Mouse (Mus musculus) midbrain, embryonic 12.5 days (tissue): ENCODE measurements around the gene Unc5c. TPM values are rescaled to one million over a fixed set of nuclear protein-coding genes. Genes with fewer than 3 reads are reported as not detected.

Source experiments
- ATAC-seq: fragments of 200-750 bp; cut with Nextera tagmentation; 2 replicates; pipeline ENCODE4 v1.8.0; 2017; ENCODE audit warnings: low read depth, moderate TSS enrichment, moderate library complexity; ENCODE audit not compliant: low FRiP score
- H3K27ac ChIP-seq: fragments of 300-500 bp; sonication (generic); replicated peaks from 2 replicates; pipeline ENCODE4 v1.5.1; 2016; ENCODE audit warnings: mild to moderate bottlenecking
- H3K27me3 ChIP-seq: fragments of 300-500 bp; sonication (generic); 2 replicates; pipeline ENCODE4 v1.6.1; 2016; ENCODE audit warnings: mild to moderate bottlenecking
- H3K36me3 ChIP-seq: fragments of 300-500 bp; sonication (generic); 2 replicates; pipeline ENCODE4 v1.6.1; 2016
- H3K4me1 ChIP-seq: fragments of 300-500 bp; sonication (generic); 2 replicates; pipeline ENCODE4 v1.6.1; 2016
- H3K4me2 ChIP-seq: fragments of 300-500 bp; sonication (generic); replicated peaks from 2 replicates; pipeline ENCODE4 v1.6.1; 2016; ENCODE audit warnings: mild to moderate bottlenecking, moderate library complexity
- H3K4me3 ChIP-seq: fragments of 300-500 bp; sonication (generic); 2 replicates; pipeline ENCODE4 v1.5.1; 2016; ENCODE audit warnings: mild to moderate bottlenecking
- H3K9ac ChIP-seq: fragments of 300-500 bp; sonication (generic); replicated peaks from 2 replicates; pipeline ENCODE4 v1.6.1; 2016; ENCODE audit warnings: mild to moderate bottlenecking, moderate library complexity
- H3K9me3 ChIP-seq: fragments of 300-500 bp; sonication (generic); 2 replicates; pipeline ENCODE4 v1.6.1; 2016; ENCODE audit warnings: mild to moderate bottlenecking
- WGBS: fragments of 180-500 bp; shearing (Covaris S2); methylation state at CpG from one replicate; pipeline ENCODE4 v1.1.7; 2016; 5-methylcytosine and 5-hydroxymethylcytosine counted together
- polyA plus RNA-seq: library from polyadenylated mRNA; unstranded; fragments of >200 nt; fragmentation: Nextera tagmentation; extraction: Ambion mirVana; gene quantifications from 2 replicates; pipeline ENCODE4 v1.2.1, GENCODE M21; 2016

The Unc5c gene
- polyA plus RNA-seq, 1 experiment from 2014 or later = 12.8 TPM

GRCm38 (mm10) chr3:141794371-141794770, 329.4 kb downstream of the Unc5c start:
- no peak overlapping the region for H3K9ac ChIP-seq
- no peak overlapping the region for H3K4me2 ChIP-seq
- no peaks in the 10 kb centered on the region for H3K9me3 ChIP-seq
- no peak overlapping the region for H3K27ac ChIP-seq
- H3K4me3 ChIP-seq = no peak overlapping the region
- no peaks in the 10 kb centered on the region for H3K36me3 ChIP-seq
- WGBS = 88% methylated on average over 3 of the region's 3 CpGs
- H3K27me3 ChIP-seq = no peaks in the 10 kb centered on the region
- H3K4me1 ChIP-seq = no peaks in the 10 kb centered on the region; the same call in 1 of the 2 replicates
- no peak for ATAC-seq

GRCm38 (mm10) chr3:141797372-141797771, 332.4 kb downstream of the Unc5c start:
- H3K4me3 ChIP-seq = no peak overlapping the region
- no peaks in the 10 kb centered on the region for H3K27me3 ChIP-seq
- no peaks in the 10 kb centered on the region for H3K36me3 ChIP-seq
- no peaks in the 10 kb centered on the region for H3K9me3 ChIP-seq
- no peak overlapping the region for H3K27ac ChIP-seq
- ATAC-seq = no peak
- no peaks in the 10 kb centered on the region; the same call in 1 of the 2 replicates for H3K4me1 ChIP-seq
- no peak overlapping the region for H3K9ac ChIP-seq
- no peak overlapping the region for H3K4me2 ChIP-seq

- no peak overlapping the region for H3K9ac ChIP-seq
- no peaks in the 10 kb centered on the region for H3K36me3 ChIP-seq
- H3K4me2 ChIP-seq = no peak overlapping the region
- peak; percentile 69; the same call in 1 of the 2 replicates for ATAC-seq
- no peaks in the 10 kb centered on the region for H3K9me3 ChIP-seq
- H3K4me1 ChIP-seq = no peaks in the 10 kb centered on the region; the same call in 1 of the 2 replicates
- no peak overlapping the region for H3K4me3 ChIP-seq
- no peaks in the 10 kb centered on the region for H3K27me3 ChIP-seq
- no peak overlapping the region for H3K27ac ChIP-seq
- WGBS = 48% methylated on average over 1 of the region's 1 CpGs
These were observed 332.8 kb downstream of the Unc5c start for GRCm38 (mm10) chr3:141797789-141798188.

GRCm38 (mm10) chr3:141804133-141804532, 339.1 kb downstream of the Unc5c start:
- H3K27me3 ChIP-seq = no peaks in the 10 kb centered on the region
- WGBS = 85% methylated on average over 5 of the region's 5 CpGs
- no peaks in the 10 kb centered on the region for H3K9me3 ChIP-seq
- H3K27ac ChIP-seq = no peak overlapping the region
- no peak for ATAC-seq
- H3K36me3 ChIP-seq = no peaks in the 10 kb centered on the region
- no peak overlapping the region for H3K9ac ChIP-seq
- no peaks in the 10 kb centered on the region for H3K4me1 ChIP-seq
- no peak overlapping the region for H3K4me2 ChIP-seq
- H3K4me3 ChIP-seq = no peak overlapping the region

DNA sequence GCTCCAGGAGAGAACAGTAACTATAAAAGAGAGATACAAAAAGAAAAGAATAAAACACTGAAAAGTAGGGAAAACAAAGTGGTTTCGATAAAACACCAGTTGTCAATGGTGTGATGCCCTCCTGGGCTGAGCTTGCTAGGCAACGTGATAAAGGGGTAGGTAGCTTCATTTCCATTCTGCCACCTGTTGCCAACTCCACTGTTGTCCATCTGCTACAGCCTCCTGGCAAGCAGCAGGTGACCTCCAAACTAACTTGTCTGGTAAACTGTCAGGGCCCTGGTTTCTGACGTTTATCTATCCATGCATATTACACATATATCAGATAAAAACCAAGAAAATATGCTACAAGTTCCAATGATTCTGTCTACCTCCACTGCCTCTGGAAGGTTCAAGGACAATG, 344.6 kb downstream of the Unc5c start:
- Histone ChIP-seq H3K4me1 (peaks cover 7% of the 10 kb centered on the region), H3K27me3 (no peaks in the 10 kb centered on the region), H3K36me3 (no peaks in the 10 kb centered on the region), H3K9me3 (no peaks in the 10 kb centered on the region), H3K9ac (no peak overlapping the region), H3K4me3 (no peak overlapping the region), H3K27ac (no peak overlapping the region), H3K4me2 (no peak overlapping the region)
- no peak for ATAC-seq
- WGBS = 80% methylated on average over 3 of the region's 3 CpGs

DNA sequence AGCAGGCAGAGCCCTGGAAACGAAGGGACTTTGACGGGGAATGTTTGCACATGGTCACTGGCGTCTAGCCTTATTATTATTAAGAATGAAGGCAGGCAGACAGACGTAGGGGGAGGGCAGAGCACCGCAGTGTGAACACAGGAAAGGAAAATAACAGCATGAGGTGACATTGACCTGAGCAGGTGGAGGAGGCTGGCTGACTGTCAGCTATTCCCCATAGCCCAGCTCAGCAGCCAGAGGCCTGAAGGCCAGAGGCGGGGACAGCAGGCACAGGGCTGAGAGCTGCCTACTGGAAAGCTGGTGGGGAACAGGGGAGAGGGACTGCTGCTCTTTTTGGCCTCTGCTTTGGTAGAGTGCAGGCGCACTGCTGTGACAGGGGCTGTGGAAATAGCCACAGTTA, 345.9 kb downstream of the Unc5c start:
- 34% methylated on average over 7 of the region's 7 CpGs for WGBS
- Histone ChIP-seq H3K27ac (0 out of 2 replicates have a peak overlapping the region, but pooled peaks have one; percentile 49), H3K27me3 (no peaks in the 10 kb centered on the region), H3K4me3 (no peak overlapping the region), H3K4me2 (no peak overlapping the region), H3K36me3 (no peaks in the 10 kb centered on the region), H3K9ac (no peak overlapping the region), H3K4me1 (peaks cover 10% of the 10 kb centered on the region), H3K9me3 (no peaks in the 10 kb centered on the region)
- peak; percentile 31; the same call in 1 of the 2 replicates for ATAC-seq

DNA sequence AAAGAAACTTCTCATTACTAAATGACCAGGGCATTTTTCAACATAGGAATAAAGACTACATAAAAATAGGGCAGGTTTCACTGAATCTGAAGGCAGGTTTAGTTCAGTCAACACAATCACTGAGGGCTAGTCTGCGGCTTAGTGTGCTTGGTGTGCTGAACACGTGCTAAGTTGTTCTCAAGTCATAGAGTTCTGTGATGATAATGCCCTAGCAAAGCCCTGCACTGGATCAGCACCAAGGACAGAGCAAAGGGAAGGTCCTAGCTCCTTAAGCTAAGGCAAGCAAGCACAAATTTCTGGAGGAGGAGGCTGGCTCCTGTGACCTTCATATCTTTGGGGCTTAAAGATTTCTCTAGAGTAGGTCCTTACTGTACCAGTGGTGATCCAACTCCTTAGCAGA, 346.3 kb downstream of the Unc5c start:
- Histone ChIP-seq H3K27me3 (no peaks in the 10 kb centered on the region), H3K4me1 (peaks cover 10% of the 10 kb centered on the region), H3K4me3 (no peak overlapping the region), H3K4me2 (no peak overlapping the region), H3K36me3 (no peaks in the 10 kb centered on the region), H3K9ac (no peak overlapping the region), H3K27ac (no peak overlapping the region), H3K9me3 (no peaks in the 10 kb centered on the region)
- ATAC-seq = no peak
- WGBS = 19% methylated on average over 2 of the region's 2 CpGs

- Histone ChIP-seq H3K27me3 (peaks cover 4% of the 10 kb centered on the region; the same call in 1 of the 2 replicates), H3K9me3 (no peaks in the 10 kb centered on the region), H3K4me3 (no peak overlapping the region), H3K4me1 (peaks cover 22% of the 10 kb centered on the region), H3K4me2 (no peak overlapping the region), H3K9ac (no peak overlapping the region), H3K27ac (no peak overlapping the region), H3K36me3 (no peaks in the 10 kb centered on the region)
- WGBS = 58% methylated on average over 1 of the region's 1 CpGs
- ATAC-seq = no peak
These were observed 349.8 kb downstream of the Unc5c start for GRCm38 (mm10) chr3:141814776-141815175.

DNA sequence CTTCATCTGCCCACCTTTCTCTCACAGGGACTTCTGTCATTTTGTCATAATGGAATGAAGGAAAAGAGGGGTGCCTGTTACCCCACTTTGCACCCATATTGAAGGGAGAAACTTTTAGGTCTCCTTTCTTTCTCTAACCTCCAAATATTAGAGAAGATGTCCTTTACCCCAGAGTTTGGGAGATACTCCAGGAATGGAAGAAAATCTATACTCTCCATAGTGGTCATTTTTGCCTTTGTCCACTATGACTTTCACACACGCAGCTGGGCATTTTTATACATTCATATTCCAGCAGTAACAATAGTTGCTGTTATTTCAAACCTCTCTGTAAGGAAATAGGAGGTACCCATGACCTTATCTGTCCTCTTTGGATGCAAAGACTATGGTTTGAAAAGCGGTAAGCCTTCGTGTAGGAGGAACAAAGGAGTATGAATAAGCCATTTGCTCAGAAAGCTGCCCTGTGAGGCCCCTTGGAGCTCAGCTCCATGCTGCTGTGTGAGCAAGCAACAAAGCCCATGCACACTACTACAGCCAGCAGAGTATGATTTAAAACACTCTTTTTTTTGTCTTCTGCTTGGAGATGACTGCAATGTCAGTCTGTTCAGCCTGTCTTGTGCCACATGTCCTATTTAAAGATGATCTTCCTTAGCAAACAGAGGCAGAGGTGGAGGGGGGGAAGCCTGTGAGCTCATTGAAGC, 353.7 kb downstream of the Unc5c start:
- peaks cover 19% of the 10 kb centered on the region for H3K4me1 ChIP-seq
- H3K4me2 ChIP-seq = peak overlapping the region; percentile 46
- H3K27ac ChIP-seq = peak overlapping the region; percentile 77
- peak overlapping the region; percentile 21 for H3K4me3 ChIP-seq
- H3K9me3 ChIP-seq = no peaks in the 10 kb centered on the region
- no peaks in the 10 kb centered on the region for H3K36me3 ChIP-seq
- no peak overlapping the region for H3K9ac ChIP-seq
- peak; percentile 71 for ATAC-seq
- WGBS = 12% methylated on average over 3 of the region's 3 CpGs
- H3K27me3 ChIP-seq = peaks cover 4% of the 10 kb centered on the region; the same call in 1 of the 2 replicates

DNA sequence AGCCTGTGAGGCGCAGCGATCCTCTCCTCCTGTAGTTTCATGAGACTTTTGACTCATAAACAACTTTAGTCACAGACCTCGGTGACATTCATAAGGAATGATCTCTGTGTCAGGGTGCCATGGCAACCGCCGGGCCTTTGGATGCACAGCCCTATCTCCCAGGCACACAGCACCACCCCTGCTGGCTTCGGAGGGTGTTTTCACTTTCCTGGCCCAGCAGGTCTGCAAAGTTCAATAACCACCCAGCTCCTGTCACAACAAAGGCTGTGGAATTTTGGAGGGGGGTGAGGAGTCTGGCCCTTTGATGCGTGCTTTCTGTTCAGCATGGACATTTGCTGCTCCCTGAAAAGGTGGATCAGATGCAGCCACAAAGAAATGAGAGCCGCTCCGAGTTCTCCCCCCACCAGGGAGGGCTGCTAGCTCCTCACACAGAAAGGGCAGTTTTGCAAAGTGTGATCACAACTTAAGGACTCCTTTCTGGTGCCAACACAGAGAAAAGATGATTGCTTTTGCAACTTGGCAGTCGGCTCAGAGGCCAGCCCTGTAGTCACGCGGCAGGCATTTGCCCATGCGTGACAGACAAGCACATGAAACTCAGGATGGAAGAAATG, 354.4 kb downstream of the Unc5c start:
- peaks cover 4% of the 10 kb centered on the region; the same call in 1 of the 2 replicates for H3K27me3 ChIP-seq
- no peaks in the 10 kb centered on the region for H3K36me3 ChIP-seq
- no peaks in the 10 kb centered on the region for H3K9me3 ChIP-seq
- H3K4me2 ChIP-seq = peak overlapping the region; percentile 46
- no peak overlapping the region for H3K9ac ChIP-seq
- WGBS = 7% methylated on average over 13 of the region's 13 CpGs
- peak; percentile 94 for ATAC-seq
- H3K27ac ChIP-seq = peak overlapping the region; percentile 77
- H3K4me3 ChIP-seq = peak overlapping the region; percentile 21
- H3K4me1 ChIP-seq = peaks cover 19% of the 10 kb centered on the region

DNA sequence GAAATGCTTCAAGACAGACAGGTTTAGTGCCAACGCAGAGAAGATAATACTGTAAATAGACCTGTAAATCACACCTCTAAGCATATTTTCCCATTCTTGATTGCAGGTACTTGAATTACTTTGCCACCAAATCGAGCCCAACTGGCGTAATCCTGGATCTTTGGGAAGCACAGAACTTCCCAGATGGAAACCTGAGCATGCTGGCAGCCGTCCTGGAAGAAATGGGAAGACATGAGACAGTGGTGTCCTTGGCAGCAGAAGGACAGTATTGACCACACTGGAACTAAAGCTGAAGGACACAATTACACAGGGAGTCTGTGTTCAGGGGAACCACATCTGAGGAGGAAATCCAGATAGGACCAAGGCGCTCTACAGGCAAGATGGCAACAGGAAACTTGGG, 363.3 kb downstream of the Unc5c start:
- Histone ChIP-seq H3K9me3 (no peaks in the 10 kb centered on the region), H3K4me1 (no peaks in the 10 kb centered on the region), H3K36me3 (0 out of 2 replicates have a peak, but pooled peaks cover 2% of the 10 kb centered on the region), H3K4me3 (no peak overlapping the region), H3K27ac (no peak overlapping the region), H3K27me3 (no peaks in the 10 kb centered on the region), H3K4me2 (no peak overlapping the region), H3K9ac (no peak overlapping the region)
- 94% methylated on average over 5 of the region's 5 CpGs for WGBS
- ATAC-seq = no peak

- WGBS = 18% methylated on average over 3 of the region's 3 CpGs
- Histone ChIP-seq H3K27ac (no peak overlapping the region), H3K36me3 (0 out of 2 replicates have a peak, but pooled peaks cover 2% of the 10 kb centered on the region), H3K4me3 (no peak overlapping the region), H3K4me1 (no peaks in the 10 kb centered on the region), H3K27me3 (no peaks in the 10 kb centered on the region), H3K9ac (no peak overlapping the region), H3K9me3 (no peaks in the 10 kb centered on the region), H3K4me2 (no peak overlapping the region)
- ATAC-seq = peak; percentile 87
These were observed 366.1 kb downstream of the Unc5c start for GRCm38 (mm10) chr3:141831135-141831534.
